Mouse (Mus musculus) heart, embryonic 11.5 days (tissue): ENCODE results near the gene Chrnb4. TPM values are rescaled to one million over a fixed set of nuclear protein-coding genes. Genes with fewer than 3 reads are reported as not detected.

ENCODE experiments used
- ATAC-seq: fragments of 200-750 bp; cut with Nextera tagmentation; replicated peaks from 2 replicates; pipeline ENCODE4 v1.8.0; 2017; ENCODE audit warnings: moderate library complexity; ENCODE audit not compliant: insufficient number of reproducible peaks, low FRiP score, low TSS enrichment
- H3K27ac ChIP-seq: fragments of 300-500 bp; sonication (generic); 2 replicates; pipeline ENCODE4 v1.5.1; 2014; ENCODE audit warnings: mild to moderate bottlenecking, low read depth, low read length
- H3K27me3 ChIP-seq: fragments of 300-500 bp; sonication (generic); 2 replicates; pipeline ENCODE4 v1.6.1; 2014; ENCODE audit warnings: mild to moderate bottlenecking, low read length, mixed read lengths; ENCODE audit not compliant: control insufficient read depth, insufficient read depth
- H3K36me3 ChIP-seq: fragments of 300-500 bp; sonication (generic); 2 replicates; pipeline ENCODE4 v1.6.1; 2014; ENCODE audit warnings: mild to moderate bottlenecking, low read length, moderate library complexity, mixed read lengths; ENCODE audit not compliant: control insufficient read depth, insufficient read depth
- H3K4me1 ChIP-seq: fragments of 300-500 bp; sonication (generic); 2 replicates; pipeline ENCODE4 v1.6.1; 2014; ENCODE audit warnings: low read length; ENCODE audit not compliant: control insufficient read depth, insufficient read depth
- H3K4me2 ChIP-seq: fragments of 300-500 bp; sonication (generic); 2 replicates; pipeline ENCODE4 v1.6.1; 2014; ENCODE audit warnings: mild to moderate bottlenecking, moderate library complexity
- H3K4me3 ChIP-seq: fragments of 300-500 bp; sonication (generic); 2 replicates; pipeline ENCODE4 v1.5.1; 2014; ENCODE audit warnings: low read depth, low read length
- H3K9ac ChIP-seq: fragments of 300-500 bp; sonication (generic); 2 replicates; pipeline ENCODE4 v1.6.1; 2014; ENCODE audit warnings: mild to moderate bottlenecking, low read depth, low read length, moderate library complexity
- H3K9me3 ChIP-seq: fragments of 300-500 bp; sonication (generic); replicated peaks from 2 replicates; pipeline ENCODE4 v1.6.1; 2016; ENCODE audit warnings: low read length; ENCODE audit not compliant: control insufficient read depth
- WGBS: fragments of 180-500 bp; shearing (Covaris S2); extraction: QIAGEN DNeasy Blood & Tissue Kit; methylation state at CpG from one replicate; pipeline ENCODE4 v1.1.7; 2014; ENCODE audit not compliant: insufficient replicate concordance; 5-methylcytosine and 5-hydroxymethylcytosine counted together
- polyA plus RNA-seq: library from polyadenylated mRNA; unstranded; fragments of >200 nt; fragmentation: Nextera tagmentation; extraction: Ambion mirVana; gene quantifications from 2 replicates; pipeline ENCODE4 v1.2.1, GENCODE M21; 2014

Chrnb4 gene
- polyA plus RNA-seq, 1 experiment from 2014 or later: 0.40 TPM

DNA sequence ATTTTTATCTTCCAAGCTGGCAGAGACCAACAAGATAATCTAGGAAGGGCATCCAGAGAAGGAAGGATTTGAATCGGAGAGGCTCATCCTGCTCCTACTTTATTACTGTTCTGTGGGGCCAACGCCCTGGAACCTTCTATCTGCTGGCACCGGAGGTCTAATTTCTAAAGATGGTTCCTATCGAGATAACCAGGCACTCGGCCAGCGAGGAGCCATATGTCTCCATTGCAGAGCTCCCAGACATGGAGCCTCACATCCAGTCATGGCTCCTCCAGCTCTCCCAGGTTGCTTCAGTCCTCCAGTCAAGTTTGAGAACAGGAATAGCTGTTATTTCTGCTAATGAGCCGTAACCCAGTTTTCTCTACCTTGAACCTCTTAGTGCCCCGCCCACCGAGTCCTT, 16.7 kb upstream of the Chrnb4 start:
- peaks cover 11% of the 10 kb centered on the region for H3K4me1 ChIP-seq
- no peak overlapping the region for H3K4me3 ChIP-seq
- no peak overlapping the region for H3K4me2 ChIP-seq
- no peak overlapping the region for H3K27ac ChIP-seq
- H3K27me3 ChIP-seq: 0 out of 2 replicates have a peak, but pooled peaks cover 2% of the 10 kb centered on the region
- H3K9me3 ChIP-seq: no peaks in the 10 kb centered on the region
- WGBS: 83% methylated on average over 9 of the region's 9 CpGs
- no peak for ATAC-seq
- no peak overlapping the region for H3K9ac ChIP-seq
- no peaks in the 10 kb centered on the region for H3K36me3 ChIP-seq

DNA sequence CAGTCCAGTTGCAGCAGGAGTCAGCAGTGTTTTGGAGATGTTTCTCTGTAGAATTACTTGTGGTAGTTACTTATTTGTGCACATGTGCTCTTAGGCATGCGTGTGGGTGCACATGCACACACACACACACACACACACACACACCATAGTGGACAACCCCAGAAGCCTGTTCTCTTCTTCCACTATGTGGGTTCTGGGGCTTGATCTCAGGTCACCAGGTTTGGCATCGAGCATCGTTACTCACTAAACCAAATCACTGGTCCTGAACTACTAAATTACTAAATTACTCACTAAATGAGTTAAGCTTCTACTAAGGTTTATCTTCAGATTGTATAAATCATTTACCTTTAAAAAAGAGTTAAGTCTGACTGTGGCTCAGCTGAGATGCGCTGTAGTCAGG, 9.5 kb upstream of the Chrnb4 start:
- 0 out of 2 replicates have a peak, but pooled peaks cover 5% of the 10 kb centered on the region for H3K27me3 ChIP-seq
- no peak overlapping the region for H3K4me3 ChIP-seq
- no peak for ATAC-seq
- H3K36me3 ChIP-seq: no peaks in the 10 kb centered on the region
- no peak overlapping the region for H3K4me2 ChIP-seq
- 91% methylated on average over 4 of the region's 4 CpGs for WGBS
- H3K27ac ChIP-seq: no peak overlapping the region
- H3K9ac ChIP-seq: no peak overlapping the region
- H3K4me1 ChIP-seq: no peaks in the 10 kb centered on the region
- H3K9me3 ChIP-seq: no peaks in the 10 kb centered on the region

DNA sequence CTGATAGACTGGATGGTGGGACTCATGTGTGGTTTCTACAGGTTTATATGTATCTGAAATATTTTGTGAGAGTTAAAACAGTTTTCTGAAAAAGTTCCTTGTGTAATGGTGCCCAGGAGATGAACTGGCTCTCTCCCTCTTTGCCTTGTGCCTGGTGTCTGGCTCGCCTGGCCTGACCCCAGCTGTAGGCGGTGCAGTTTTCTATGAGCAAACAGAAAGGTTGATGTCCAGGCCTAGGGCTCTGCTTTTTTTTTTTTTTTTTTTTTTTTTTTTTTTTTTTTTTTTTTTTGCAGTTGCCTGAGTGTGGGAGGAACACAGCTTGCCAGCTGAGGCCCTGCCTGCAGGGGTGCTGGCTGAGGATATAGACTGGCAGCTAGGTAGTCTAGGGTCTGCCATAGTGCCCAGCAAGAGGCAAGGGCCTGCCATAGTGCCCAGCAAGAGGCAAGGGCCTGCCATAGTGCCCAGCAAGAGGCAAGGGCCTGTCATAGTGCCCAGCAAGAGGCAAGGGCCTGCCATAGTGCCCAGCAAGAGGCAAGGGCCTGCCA, 6.9 kb upstream of the Chrnb4 start:
- Histone ChIP-seq H3K27ac (no peak overlapping the region), H3K9ac (no peak overlapping the region), H3K36me3 (no peaks in the 10 kb centered on the region), H3K9me3 (no peaks in the 10 kb centered on the region), H3K4me3 (no peak overlapping the region), H3K4me1 (no peaks in the 10 kb centered on the region), H3K4me2 (no peak overlapping the region), H3K27me3 (0 out of 2 replicates have a peak, but pooled peaks cover 3% of the 10 kb centered on the region)
- WGBS: 79% methylated on average over 2 of the region's 2 CpGs
- no peak for ATAC-seq

DNA sequence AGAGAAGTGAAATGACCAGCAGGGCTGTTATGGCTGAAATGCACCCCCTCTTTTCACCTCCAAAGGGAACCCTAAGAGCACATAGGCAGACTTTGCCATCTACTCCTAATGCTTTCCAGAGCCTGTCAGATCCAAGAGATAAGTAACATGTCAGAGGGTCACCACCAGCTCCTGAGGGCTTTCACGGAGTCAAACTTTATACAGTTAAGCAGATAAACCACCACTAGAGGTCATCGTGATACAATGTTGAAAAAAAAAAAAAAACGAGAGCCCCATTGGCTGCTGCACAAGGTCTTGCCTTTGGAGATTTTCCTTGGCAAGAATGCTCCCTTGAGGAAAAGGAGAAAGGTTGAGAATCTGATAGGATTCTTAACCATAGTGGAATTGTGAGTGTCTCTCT, 1.8 kb downstream of the Chrnb4 start:
- Histone ChIP-seq H3K9me3 (no peaks in the 10 kb centered on the region), H3K27ac (no peak overlapping the region), H3K27me3 (peaks cover 5% of the 10 kb centered on the region), H3K36me3 (no peaks in the 10 kb centered on the region), H3K4me2 (no peak overlapping the region), H3K4me3 (no peak overlapping the region), H3K9ac (no peak overlapping the region), H3K4me1 (peaks cover 3% of the 10 kb centered on the region)
- no peak for ATAC-seq
- 1% methylated on average over 3 of the region's 3 CpGs for WGBS

DNA sequence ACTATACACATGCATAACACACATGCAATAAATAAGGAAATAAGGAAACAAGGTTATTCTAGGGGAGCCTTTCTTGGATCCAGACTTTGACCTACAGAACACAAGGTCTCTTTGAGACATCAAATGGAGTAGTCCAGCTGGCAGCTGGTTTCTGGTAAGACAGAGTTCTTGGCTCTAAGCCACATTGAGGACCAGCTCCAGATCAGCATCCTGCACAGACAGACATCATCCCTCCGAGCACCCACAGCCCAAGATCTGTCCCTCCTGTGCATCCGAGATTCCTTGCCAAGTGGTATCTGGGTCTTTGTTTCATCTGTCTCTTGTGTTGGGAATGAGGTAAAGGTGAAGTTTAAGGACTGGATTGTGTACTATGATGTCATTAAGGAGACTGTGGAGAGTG, 3.6 kb downstream of the Chrnb4 start:
- WGBS: 77% methylated on average over 2 of the region's 2 CpGs
- Histone ChIP-seq H3K4me3 (no peak overlapping the region), H3K27ac (no peak overlapping the region), H3K36me3 (no peaks in the 10 kb centered on the region), H3K27me3 (peaks cover 5% of the 10 kb centered on the region), H3K4me1 (peaks cover 3% of the 10 kb centered on the region), H3K9me3 (no peaks in the 10 kb centered on the region), H3K4me2 (no peak overlapping the region), H3K9ac (no peak overlapping the region)
- ATAC-seq: no peak

DNA sequence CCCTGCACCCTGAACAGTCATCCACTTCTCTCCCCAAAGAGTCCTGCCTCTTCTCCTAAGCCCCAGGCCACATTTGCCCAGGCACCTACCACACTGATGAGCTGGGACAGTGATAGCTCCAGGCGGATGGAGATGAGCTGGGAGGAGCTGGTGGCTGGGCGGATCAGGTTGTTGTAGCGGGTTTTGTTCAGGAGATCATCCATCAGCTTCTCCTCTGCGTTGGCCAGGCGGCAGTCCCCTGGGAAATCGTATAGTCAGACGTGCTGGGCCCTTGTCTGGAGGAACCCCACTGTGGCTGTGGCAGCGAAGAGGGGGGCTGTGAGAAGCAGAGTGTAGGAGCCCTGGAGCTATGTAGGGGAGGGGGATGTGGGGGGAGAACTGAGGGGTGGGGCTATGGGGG, 4.9 kb downstream of the Chrnb4 start:
- Histone ChIP-seq H3K9ac (no peak overlapping the region), H3K4me2 (no peak overlapping the region), H3K27ac (no peak overlapping the region), H3K9me3 (no peaks in the 10 kb centered on the region), H3K4me3 (no peak overlapping the region), H3K4me1 (no peaks in the 10 kb centered on the region; the same call in none of the 2 replicates), H3K27me3 (peaks cover 5% of the 10 kb centered on the region), H3K36me3 (no peaks in the 10 kb centered on the region)
- ATAC-seq: no peak
- 8% methylated on average over 8 of the region's 8 CpGs for WGBS

DNA sequence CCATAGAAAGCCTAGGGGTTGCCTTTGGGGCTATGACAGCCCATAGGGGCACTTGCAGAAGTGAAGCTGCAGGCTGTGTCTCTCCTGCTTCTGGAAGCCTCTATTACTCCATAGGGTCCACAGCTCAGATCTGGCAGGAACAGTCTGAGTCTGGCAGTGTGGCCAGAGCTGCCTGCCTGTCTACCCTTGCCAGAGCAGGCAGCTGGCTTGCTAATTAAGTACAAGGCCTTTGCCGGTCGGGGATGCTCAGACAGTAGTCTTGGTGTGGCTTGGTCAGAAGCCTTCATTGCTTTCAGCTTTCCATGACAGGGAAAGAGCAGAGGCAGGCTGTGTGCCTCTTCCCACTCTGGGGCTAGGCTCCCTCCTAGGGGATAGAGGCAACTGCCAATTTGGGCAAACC, 7.2 kb downstream of the Chrnb4 start:
- no peaks in the 10 kb centered on the region for H3K36me3 ChIP-seq
- no peaks in the 10 kb centered on the region for H3K9me3 ChIP-seq
- H3K9ac ChIP-seq: no peak overlapping the region
- 53% methylated on average over 2 of the region's 2 CpGs for WGBS
- H3K27me3 ChIP-seq: no peaks in the 10 kb centered on the region; the same call in 1 of the 2 replicates
- H3K4me2 ChIP-seq: no peak overlapping the region
- H3K4me1 ChIP-seq: no peaks in the 10 kb centered on the region
- no peak for ATAC-seq
- H3K4me3 ChIP-seq: no peak overlapping the region
- no peak overlapping the region for H3K27ac ChIP-seq

DNA sequence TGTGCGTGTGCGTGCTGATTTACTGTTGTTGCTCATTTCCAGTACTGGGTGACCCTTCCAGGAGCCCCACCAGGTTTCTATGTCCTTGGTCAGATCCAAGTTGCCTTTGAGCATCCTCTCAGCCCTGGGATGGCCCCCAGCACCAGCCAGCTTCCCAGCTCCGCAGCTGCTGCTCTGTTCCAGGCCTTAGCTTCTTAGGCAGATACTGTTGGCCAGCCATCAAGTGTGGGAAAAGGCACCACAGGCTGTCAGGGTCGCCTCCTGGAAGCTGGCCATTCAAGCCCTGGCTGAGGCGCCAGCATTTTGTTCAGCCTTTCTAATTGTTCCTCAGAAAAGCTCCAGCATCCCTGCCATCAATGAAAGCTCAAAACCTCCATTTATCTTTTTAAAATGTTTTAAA, 8.6 kb downstream of the Chrnb4 start:
- no peaks in the 10 kb centered on the region; the same call in 1 of the 2 replicates for H3K27me3 ChIP-seq
- ATAC-seq: no peak
- no peak overlapping the region for H3K4me3 ChIP-seq
- no peaks in the 10 kb centered on the region for H3K36me3 ChIP-seq
- no peak overlapping the region for H3K9ac ChIP-seq
- no peak overlapping the region for H3K4me2 ChIP-seq
- H3K9me3 ChIP-seq: no peaks in the 10 kb centered on the region
- 65% methylated on average over 5 of the region's 5 CpGs for whole genome bisulfite sequencing
- no peaks in the 10 kb centered on the region for H3K4me1 ChIP-seq
- no peak overlapping the region for H3K27ac ChIP-seq

DNA sequence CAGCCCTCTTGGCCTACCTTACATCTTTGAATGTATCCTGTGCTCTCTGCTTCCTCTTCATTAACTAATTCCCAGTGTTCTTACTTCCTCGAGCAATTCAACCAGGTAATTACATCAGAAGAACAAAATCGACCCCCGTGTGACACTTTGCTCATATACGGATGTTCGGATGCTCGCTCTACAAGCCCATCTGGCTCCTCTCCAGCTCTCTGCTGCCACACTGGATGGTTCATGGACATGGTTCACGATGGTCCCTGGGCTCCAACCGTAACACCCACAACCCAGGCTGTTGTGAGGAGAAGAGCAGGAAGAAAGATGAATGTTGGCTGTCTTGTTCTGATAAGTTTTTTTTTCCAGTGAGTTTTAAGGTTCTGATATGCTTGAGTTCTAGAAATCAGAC, 9.6 kb downstream of the Chrnb4 start:
- no peaks in the 10 kb centered on the region for H3K27me3 ChIP-seq
- no peaks in the 10 kb centered on the region for H3K9me3 ChIP-seq
- WGBS: 76% methylated on average over 8 of the region's 8 CpGs
- no peaks in the 10 kb centered on the region for H3K4me1 ChIP-seq
- no peak overlapping the region for H3K9ac ChIP-seq
- H3K27ac ChIP-seq: no peak overlapping the region
- no peak for ATAC-seq
- no peaks in the 10 kb centered on the region for H3K36me3 ChIP-seq
- no peak overlapping the region for H3K4me3 ChIP-seq
- no peak overlapping the region for H3K4me2 ChIP-seq
